Mouse (Mus musculus) midbrain, embryonic 14.5 days (tissue): ENCODE data around the gene C1qtnf1. TPM values are rescaled to one million over a fixed set of nuclear protein-coding genes. Genes with fewer than 3 reads are reported as not detected.

Source experiments
- polyA plus RNA-seq: library from polyadenylated mRNA; unstranded; fragments of >200 nt; fragmentation: Nextera tagmentation; extraction: Ambion mirVana; gene quantifications from 2 replicates; pipeline ENCODE4 v1.2.1, GENCODE M21; 2014

Gene C1qtnf1
- polyA plus RNA-seq, 1 experiment from 2014 or later: 3.8 TPM

Other genes with a start within 250 kb of the C1qtnf1 start
- gene Cyth1, start 179.6 kb upstream of the C1qtnf1 start, polyA plus RNA-seq: 23.3 and 33.3 TPM in 2 replicates
- 11.7 and 13.4 TPM in 2 replicates for gene Usp36, start 138.0 kb upstream of the C1qtnf1 start, polyA plus RNA-seq
- 0.21 and 0.22 TPM in 2 replicates for gene Cep295nl, start 85.7 kb upstream of the C1qtnf1 start, polyA plus RNA-seq
- gene Timp2, start 72.5 kb upstream of the C1qtnf1 start, polyA plus RNA-seq: 71.3 and 81.8 TPM in 2 replicates
- gene Lgals3bp, start 26.1 kb upstream of the C1qtnf1 start, polyA plus RNA-seq: 1.8 and 5.5 TPM in 2 replicates
- gene Cant1, start 9.1 kb upstream of the C1qtnf1 start, polyA plus RNA-seq: 24.9 and 27.5 TPM in 2 replicates
- 2.6 and 4.2 TPM in 2 replicates for gene Engase, start 48.6 kb downstream of the C1qtnf1 start, polyA plus RNA-seq